Mouse (Mus musculus): Measurements from ENCODE around the gene Btbd35f7. TPM values are rescaled to one million over a fixed set of nuclear protein-coding genes. Genes with fewer than 3 reads are reported as not detected.
"Not testable (repeated sequence)": the region's sequence is repeated elsewhere in the genome, so short reads cannot be mapped to it uniquely, and the experiment has no call there.

Btbd35f7 gene
- total RNA-seq (2021), result not detected

- DNase-seq (ENCODE audit: extremely low spot score in 1 of 2, low spot score in 2 of 2); intact Hi-C loops (cut with DNase I): not testable (repeated sequence)
These were observed at the start of gene Btbd35f7 for GRCm38 (mm10) chrX:5668767-5669166. Btbd35f7 (plus strand) TSS chrX:5669067.

Other genes with a start within 250 kb of the Btbd35f7 start
- gene Mycs, start 199.8 kb upstream of the Btbd35f7 start, total RNA-seq (2021), result not detected

Data from left cerebral cortex, postnatal 10 days (tissue).